Mouse (Mus musculus) kidney, adult 2 months (tissue): Measurements from ENCODE around the gene Cxcr5. TPM values are rescaled to one million over a fixed set of nuclear protein-coding genes. Genes with fewer than 3 reads are reported as not detected.

Experiments used
- DNase-seq: peaks from one replicate; pipeline ENCODE4 v3.0.0; 2021
- H3K27ac ChIP-seq: fragments of 200-500 bp; 2 replicates; pipeline ENCODE4 v1.5.1; 2012; ENCODE audit warnings: low read depth, low read length, control low read depth, inconsistent platforms; ENCODE audit not compliant: insufficient read depth
- H3K27me3 ChIP-seq: fragments of 200-500 bp; replicated peaks from 2 replicates; pipeline ENCODE4 v1.6.1; 2012; ENCODE audit warnings: mild to moderate bottlenecking, moderate library complexity, low read length, inconsistent platforms; ENCODE audit not compliant: control insufficient read depth, insufficient read depth
- H3K36me3 ChIP-seq: fragments of 200-500 bp; 2 replicates; pipeline ENCODE4 v1.6.1; 2012; ENCODE audit warnings: mild to moderate bottlenecking, moderate library complexity, low read length, inconsistent platforms; ENCODE audit not compliant: control insufficient read depth, insufficient read depth
- H3K4me1 ChIP-seq: fragments of 200-500 bp; 2 replicates; pipeline ENCODE4 v1.6.1; 2011; ENCODE audit warnings: low read length; ENCODE audit not compliant: control insufficient read depth, insufficient read depth
- H3K4me3 ChIP-seq: fragments of 200-500 bp; 2 replicates; pipeline ENCODE4 v1.5.1; 2011; ENCODE audit warnings: mild to moderate bottlenecking, low read depth, low read length, control low read depth; ENCODE audit not compliant: insufficient read depth
- CTCF ChIP-seq: fragments of 200-500 bp; conservative IDR thresholded peaks from 2 replicates; pipeline ENCODE4 v1.5.1; 2011; ENCODE audit warnings: low read depth, mild to moderate bottlenecking, control low read depth, low read length, moderate library complexity, mixed read lengths; ENCODE audit not compliant: insufficient read depth, insufficient read length
- POLR2A ChIP-seq: fragments of 200-500 bp; IDR thresholded peaks from one replicate; pipeline ENCODE4 v1.6.1; 2011; ENCODE audit warnings: low read depth, low read length, control low read depth
- WGBS: fragments of 180-500 bp; shearing (Covaris S2); methylation state at CpG from one replicate; pipeline ENCODE4 v1.1.7; 2018; 5-methylcytosine and 5-hydroxymethylcytosine counted together
- polyA plus RNA-seq: library from polyadenylated mRNA; depleted of rRNA; stranded (reverse); fragments of >200 nt; gene quantifications from 2 replicates; pipeline ENCODE4 v1.2.3, GENCODE M21; 2012; rRNA removed

Cxcr5 gene
- polyA plus RNA-seq, 1 experiment = 4.0 TPM

DNA sequence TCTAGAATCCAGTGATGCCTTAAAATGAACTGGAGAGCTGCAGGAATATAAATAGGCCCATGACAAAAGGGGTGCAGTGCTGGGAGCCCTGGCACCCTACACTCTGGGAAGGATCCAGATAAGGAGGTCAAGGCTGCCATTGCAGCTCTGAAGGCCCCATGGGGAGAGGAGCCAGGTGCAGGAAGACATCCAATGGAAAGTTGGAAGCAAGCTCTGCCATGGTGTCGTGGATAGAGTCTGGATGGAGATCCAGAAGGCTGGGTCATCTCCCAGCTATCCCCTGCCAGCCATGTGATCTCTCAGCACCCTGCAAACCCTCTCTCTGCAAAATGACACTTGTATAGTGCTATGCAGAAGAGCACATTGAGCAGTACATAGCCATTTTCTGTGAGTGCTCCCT is 87.3 kb downstream of the Cxcr5 start:
- no peak overlapping the region for H3K27ac ChIP-seq
- H3K4me1 ChIP-seq = peaks cover 4% of the 10 kb centered on the region; the same call in 1 of the 2 replicates
- TF ChIP-seq POLR2A (no peak), CTCF (no peak)
- H3K27me3 ChIP-seq = no peaks in the 10 kb centered on the region
- H3K4me3 ChIP-seq = no peak overlapping the region
- H3K36me3 ChIP-seq = no peaks in the 10 kb centered on the region
- DNase-seq = no peak
- 47% methylated on average over 1 of the region's 1 CpGs for WGBS

GRCm38 (mm10) chr9:44473184-44473583 is 88.5 kb downstream of the Cxcr5 start:
- WGBS = 69% methylated on average over 3 of the region's 3 CpGs
- Histone ChIP-seq H3K27me3 (no peaks in the 10 kb centered on the region), H3K27ac (no peak overlapping the region), H3K36me3 (no peaks in the 10 kb centered on the region), H3K4me1 (peaks cover 4% of the 10 kb centered on the region; the same call in 1 of the 2 replicates), H3K4me3 (no peak overlapping the region)
- TF ChIP-seq POLR2A (no peak), CTCF (0 out of 2 replicates have a peak, but pooled peaks have one; percentile 15)
- DNase-seq = no peak

DNA sequence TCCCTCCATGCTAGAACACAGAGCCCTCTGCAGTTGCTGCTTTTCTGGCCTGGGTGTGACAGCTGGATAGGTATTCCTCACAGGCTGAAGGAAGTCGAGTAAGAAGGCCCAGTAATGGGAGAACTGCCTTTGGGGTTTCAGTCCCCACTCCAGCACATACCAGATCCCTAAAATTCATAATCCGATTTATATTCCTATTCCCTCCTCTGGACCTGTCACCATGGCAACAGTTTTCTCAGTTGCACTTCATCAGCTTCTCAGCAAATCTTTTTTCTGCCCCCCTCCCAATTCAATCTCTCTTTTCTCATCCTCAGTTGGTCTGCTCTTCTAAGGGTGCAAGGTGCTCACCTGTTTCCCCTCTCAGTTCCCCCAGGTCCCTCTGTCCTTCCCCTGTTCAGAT is 92.9 kb downstream of the Cxcr5 start:
- no peak for DNase-seq
- Histone ChIP-seq H3K4me3 (no peak overlapping the region), H3K27ac (no peak overlapping the region), H3K4me1 (peaks cover 5% of the 10 kb centered on the region; the same call in 1 of the 2 replicates), H3K36me3 (no peaks in the 10 kb centered on the region), H3K27me3 (no peaks in the 10 kb centered on the region)
- TF ChIP-seq CTCF (no peak), POLR2A (no peak)
- WGBS = 58% methylated on average over 2 of the region's 2 CpGs

DNA sequence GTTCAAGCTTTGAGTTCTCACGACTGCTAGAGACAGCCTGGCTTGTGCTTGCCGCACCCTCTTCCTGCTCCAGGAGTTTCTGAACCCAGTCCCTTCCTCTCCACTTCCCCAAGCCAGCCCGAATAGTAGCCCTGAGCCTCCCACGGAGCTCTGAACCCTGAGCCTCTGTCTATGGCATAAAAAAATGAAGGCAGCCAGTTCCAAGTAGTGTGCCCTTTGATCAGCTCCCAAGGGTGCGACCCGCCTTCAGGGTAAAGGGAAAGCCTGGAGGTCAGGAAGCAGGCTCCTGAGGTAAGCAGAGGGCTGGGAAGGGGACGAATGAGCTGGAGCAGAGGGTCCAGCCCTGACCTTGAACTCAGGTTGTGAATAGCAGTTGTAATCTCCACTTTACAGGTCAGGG is 93.5 kb downstream of the Cxcr5 start:
- Histone ChIP-seq H3K4me1 (peaks cover 5% of the 10 kb centered on the region; the same call in 1 of the 2 replicates), H3K36me3 (no peaks in the 10 kb centered on the region), H3K4me3 (no peak overlapping the region), H3K27me3 (no peaks in the 10 kb centered on the region), H3K27ac (no peak overlapping the region)
- DNase-seq = peak; percentile 83
- WGBS = 37% methylated on average over 7 of the region's 7 CpGs
- TF ChIP-seq POLR2A = no peak

DNA sequence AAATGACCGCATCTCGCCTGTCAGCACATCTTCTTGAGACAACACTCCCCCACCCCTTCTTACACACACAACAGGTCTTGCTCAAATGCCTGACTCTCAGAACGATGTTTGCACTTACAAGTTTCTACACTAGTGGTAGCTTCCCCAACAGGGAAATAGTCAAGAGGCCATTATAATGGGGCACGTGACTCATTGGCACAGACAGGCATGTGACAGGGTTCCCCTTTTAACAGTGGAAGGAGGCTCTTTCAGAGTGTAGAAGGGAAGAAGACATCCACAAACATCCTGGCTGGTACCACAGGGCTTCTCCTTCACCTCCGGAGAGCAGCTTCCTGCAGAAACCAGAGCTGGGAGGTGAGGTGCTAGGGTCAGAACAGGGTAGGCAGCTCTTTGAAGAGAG is 99.7 kb downstream of the Cxcr5 start:
- TF ChIP-seq POLR2A (no peak), CTCF (no peak)
- Histone ChIP-seq H3K27ac (no peak overlapping the region), H3K36me3 (no peaks in the 10 kb centered on the region), H3K27me3 (no peaks in the 10 kb centered on the region), H3K4me3 (no peak overlapping the region), H3K4me1 (no peaks in the 10 kb centered on the region)
- no peak for DNase-seq
- 84% methylated on average over 5 of the region's 5 CpGs for WGBS

Other genes starting within 250 kb of the Cxcr5 start
- gene C2cd2l, start 241.6 kb downstream of the Cxcr5 start, polyA plus RNA-seq = 164 and 194 TPM in 2 replicates
- gene Dpagt1, start 235.9 kb downstream of the Cxcr5 start, polyA plus RNA-seq = 41.9 and 45.8 TPM in 2 replicates
- gene H2afx, start 227.2 kb downstream of the Cxcr5 start, polyA plus RNA-seq = 23.6 and 31.5 TPM in 2 replicates
- gene Hmbs, start 217.6 kb downstream of the Cxcr5 start, polyA plus RNA-seq = 47.4 and 49.3 TPM in 2 replicates
- 31.2 and 34.1 TPM in 2 replicates for gene Vps11, start 200.2 kb downstream of the Cxcr5 start, polyA plus RNA-seq
- 42.3 and 45.0 TPM in 2 replicates for gene Hyou1, start 182.4 kb downstream of the Cxcr5 start, polyA plus RNA-seq
- 295 and 303 TPM in 2 replicates for gene Slc37a4, start 165.0 kb downstream of the Cxcr5 start, polyA plus RNA-seq
- 192 and 299 TPM in 2 replicates for gene Rps25, start 154.7 kb downstream of the Cxcr5 start, polyA plus RNA-seq
- gene Trappc4, start 154.3 kb downstream of the Cxcr5 start, polyA plus RNA-seq = 50.1 and 55.9 TPM in 2 replicates
- 22.2 and 26.7 TPM in 2 replicates for gene Ccdc84, start 143.3 kb downstream of the Cxcr5 start, polyA plus RNA-seq
- not detected in 2 replicates for gene Foxr1, start 120.7 kb downstream of the Cxcr5 start, polyA plus RNA-seq
- 9.0 and 11.6 TPM in 2 replicates for gene Upk2, start 106.9 kb downstream of the Cxcr5 start, polyA plus RNA-seq
- gene Bcl9l, start 79.1 kb downstream of the Cxcr5 start, polyA plus RNA-seq = 23.1 and 25.1 TPM in 2 replicates
- 18.1 and 20.8 TPM in 2 replicates for gene Ddx6, start 43.0 kb upstream of the Cxcr5 start, polyA plus RNA-seq
- 32.2 and 34.4 TPM in 2 replicates for gene Treh, start 111.4 kb upstream of the Cxcr5 start, polyA plus RNA-seq
- gene Phldb1, start 173.3 kb upstream of the Cxcr5 start, polyA plus RNA-seq = 37.6 and 46.4 TPM in 2 replicates
- 42.3 and 50.9 TPM in 2 replicates for gene Arcn1, start 206.0 kb upstream of the Cxcr5 start, polyA plus RNA-seq
- gene Ift46, start 206.0 kb upstream of the Cxcr5 start, polyA plus RNA-seq = 51.0 and 58.8 TPM in 2 replicates
- 71.8 and 100 TPM in 2 replicates for gene Tmem25, start 237.4 kb upstream of the Cxcr5 start, polyA plus RNA-seq
- gene Ttc36, start 241.2 kb upstream of the Cxcr5 start, polyA plus RNA-seq = 1,516 and 1,584 TPM in 2 replicates